Comparison of ENCODE assay signal across 1 mouse cellular context in the genomic region with DNA sequence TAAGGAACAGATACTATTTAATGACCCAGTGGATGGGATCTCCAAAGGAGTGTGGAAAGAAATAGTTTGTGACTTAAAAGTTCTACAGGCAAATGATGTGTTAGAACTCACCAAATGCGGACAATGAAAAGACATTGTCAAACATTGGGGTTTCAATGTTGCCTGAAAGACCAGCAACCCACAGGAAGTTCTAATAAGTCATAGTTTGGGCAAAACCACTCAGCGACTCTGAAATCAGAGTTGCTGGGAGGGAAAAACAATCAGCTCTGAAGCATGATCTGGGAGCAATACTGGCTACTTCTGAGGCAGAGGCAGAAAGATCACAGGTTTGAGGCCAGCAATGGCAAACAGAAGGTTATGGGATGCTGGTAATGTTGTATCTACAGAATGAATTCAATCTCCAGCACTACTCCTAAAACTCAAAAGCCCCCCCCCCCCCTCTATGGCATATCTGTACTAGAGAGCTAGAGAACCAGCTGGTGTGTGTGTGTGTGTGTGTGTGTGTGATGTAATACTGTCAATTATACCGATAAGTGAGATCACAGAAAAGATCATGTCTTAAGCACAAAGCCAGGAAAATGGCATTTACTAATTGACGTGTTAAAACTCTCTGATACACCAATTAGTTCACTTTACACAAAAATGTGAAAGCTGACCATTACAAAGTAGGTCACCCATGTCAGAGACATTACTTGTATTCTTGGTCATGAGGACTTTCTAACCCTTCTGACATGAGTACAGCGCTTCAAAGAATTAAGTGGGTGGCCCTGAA.
TF ChIP-seq lines count a peak whose summit lies in the region.

No protein-coding gene starts in this region.

TF ChIP-seq in ES-E14, 5 proteins besides CTCF, POLR2A, EP300 and RAD21:
- TF ChIP-seq ZNF384 (IDR thresholded peaks at IDR 0.05; ENCODE audit: low read depth, low read length) (no peak), CHD2 (IDR thresholded peaks at IDR 0.05; ENCODE audit: low read depth, low read length) (no peak), MAFK (IDR thresholded peaks at IDR 0.05; ENCODE audit: insufficient read depth, low read depth, low read length) (no peak), ZC3H11A (IDR thresholded peaks at IDR 0.05; ENCODE audit: borderline replicate concordance, low read depth, low read length) (no peak), HCFC1 (IDR thresholded peaks at IDR 0.05; ENCODE audit: borderline replicate concordance, insufficient read depth, low read length) (no peak)
